Mouse (Mus musculus): Measurements from ENCODE around the gene B3gnt8.
A peak's percentile ranks its signal among the peaks of the same experiment; 100 is the strongest.

Gene B3gnt8

GRCm38 (mm10) chr7:25666381-25666780, 39.9 kb downstream of the B3gnt8 start:
- DNase-seq: no peak

GRCm38 (mm10) chr7:25669158-25669557, 42.7 kb downstream of the B3gnt8 start:
- DNase-seq: no peak

DNA sequence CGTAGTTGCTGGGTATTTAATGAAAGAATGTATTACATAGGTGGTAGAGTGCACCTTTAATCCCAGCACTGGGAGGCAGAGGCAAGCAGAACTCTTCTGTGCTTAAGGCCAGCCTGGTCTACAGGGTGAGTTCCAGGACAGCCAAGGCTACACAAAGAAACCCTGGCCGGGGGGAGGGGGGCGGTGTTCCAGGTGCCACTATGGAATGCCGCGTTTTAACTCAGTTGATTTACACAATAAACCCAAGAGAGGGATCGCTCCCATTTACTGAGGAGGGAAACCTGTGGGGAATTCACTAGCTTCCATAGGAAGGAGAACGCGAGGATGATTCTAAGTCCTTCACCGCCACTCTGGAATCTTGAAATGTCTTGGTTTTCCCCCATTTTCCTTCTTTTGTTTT, 43.2 kb downstream of the B3gnt8 start:
- DNase-seq: no peak

- DNase-seq: no peak
These were observed 43.6 kb downstream of the B3gnt8 start for GRCm38 (mm10) chr7:25670096-25670495.

GRCm38 (mm10) chr7:25671686-25672085, 45.2 kb downstream of the B3gnt8 start:
- no peak for DNase-seq

GRCm38 (mm10) chr7:25672442-25672841, 46.0 kb downstream of the B3gnt8 start:
- no peak for DNase-seq

GRCm38 (mm10) chr7:25674297-25674696, 47.8 kb downstream of the B3gnt8 start:
- no peak for DNase-seq

DNA sequence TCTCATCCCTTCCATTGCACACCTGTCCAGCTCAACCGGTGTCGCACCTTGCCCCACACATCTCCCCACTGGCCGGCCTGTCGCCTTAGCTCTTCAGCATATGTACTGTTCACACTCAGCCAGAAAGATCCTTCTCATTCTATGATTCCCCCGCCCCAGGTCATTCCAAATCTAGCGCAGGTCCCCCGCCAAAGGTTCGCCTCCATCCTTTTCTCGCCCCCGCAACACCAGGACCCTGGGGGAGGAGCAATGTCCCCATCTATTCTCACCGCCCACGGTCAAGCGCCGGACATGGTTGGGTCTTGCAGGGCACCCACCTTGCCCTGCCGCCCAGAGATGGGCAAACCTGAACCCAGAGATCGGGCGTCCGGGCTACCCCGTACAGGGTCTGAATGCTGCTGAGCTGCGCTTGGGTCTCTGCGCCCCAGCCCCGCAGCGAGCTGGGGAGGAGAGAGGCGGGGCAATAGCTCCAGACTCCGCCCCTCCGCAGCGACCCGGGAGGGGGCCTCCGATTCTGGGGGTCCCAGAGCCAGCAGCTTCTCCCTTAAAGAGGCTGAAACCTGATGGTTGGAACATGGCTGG, 48.4 kb downstream of the B3gnt8 start, which contains the start of gene Tmem91:
TSS of gene Tmem91 (minus strand) at position 448 of the 582 bp plus-strand sequence.
- no peak for DNase-seq

DNA sequence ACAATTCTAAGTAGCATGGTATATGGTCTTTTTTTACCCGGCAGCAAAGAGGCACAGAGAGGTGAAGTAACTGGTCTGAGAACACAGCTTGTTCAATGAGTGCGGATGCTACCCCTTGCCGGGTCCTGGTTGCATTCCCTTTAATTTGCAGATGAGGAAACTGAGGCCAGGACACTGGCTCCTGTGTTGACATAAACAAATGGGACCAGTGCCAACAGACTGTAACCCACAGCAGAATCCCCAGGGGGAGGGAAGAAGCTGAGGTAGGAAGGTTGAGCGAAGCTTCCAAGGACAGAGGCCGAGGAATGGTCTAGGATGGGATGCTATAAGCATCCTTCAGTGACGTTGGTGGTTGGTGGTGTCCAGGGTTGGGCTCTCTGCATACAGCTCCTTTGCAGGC, 49.0 kb downstream of the B3gnt8 start:
- no peak for DNase-seq

DNA sequence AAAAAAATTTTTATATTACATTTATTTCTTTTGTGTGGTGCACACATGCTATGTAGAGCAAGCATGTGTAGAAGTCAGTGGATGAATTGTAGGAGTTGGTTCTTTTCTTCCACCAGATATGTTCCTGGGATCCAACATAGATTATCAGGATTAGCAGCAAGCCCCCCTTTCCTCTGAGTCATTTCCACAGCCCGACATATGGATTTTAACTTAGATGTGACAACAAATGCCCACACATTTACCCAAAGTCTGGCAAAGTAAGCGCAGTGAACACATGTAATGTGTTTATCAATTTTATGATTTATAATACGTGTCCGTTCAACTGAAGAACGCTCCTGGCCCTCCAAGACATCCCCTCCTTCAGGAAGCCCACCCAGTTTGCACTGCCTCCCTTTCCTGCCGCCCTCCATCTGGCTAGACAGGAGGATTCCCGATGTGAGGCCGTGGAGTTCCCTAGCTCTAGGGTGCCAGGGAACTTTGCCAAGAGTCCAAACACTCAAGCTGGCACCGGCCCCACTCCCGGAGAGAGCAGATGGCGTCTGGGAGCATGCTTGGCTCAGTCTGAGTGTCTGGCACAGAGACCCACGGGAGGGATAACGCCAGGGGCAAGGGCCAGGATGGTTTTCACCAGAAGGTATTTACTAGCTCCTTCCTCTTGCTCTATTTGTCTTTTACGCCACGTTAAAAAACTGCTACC, 49.8 kb downstream of the B3gnt8 start:
- peak; percentile 90 to 93 for DNase-seq

- no peak for DNase-seq
These were observed 50.6 kb downstream of the B3gnt8 start for GRCm38 (mm10) chr7:25677013-25677412.

DNA sequence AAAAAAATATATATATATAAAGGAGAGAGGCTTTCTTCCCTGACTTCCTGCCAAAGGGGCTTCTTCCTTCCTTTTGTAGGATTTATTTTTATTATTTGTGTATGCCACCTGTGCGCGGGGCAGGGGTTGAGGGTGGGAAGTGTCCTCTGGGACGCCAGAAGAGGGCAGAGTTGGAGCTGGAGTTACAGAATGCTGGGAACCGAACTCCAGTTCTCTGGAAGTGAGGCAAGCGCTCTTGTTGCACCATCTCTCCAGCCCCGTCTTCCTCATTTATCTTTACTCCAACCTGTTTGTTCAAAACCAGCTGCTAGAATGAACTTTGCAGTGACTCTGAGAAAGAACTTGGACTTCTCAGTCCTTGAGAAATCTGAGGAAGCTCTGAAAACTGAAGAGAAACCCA, 53.5 kb downstream of the B3gnt8 start:
- no peak for DNase-seq

DNA sequence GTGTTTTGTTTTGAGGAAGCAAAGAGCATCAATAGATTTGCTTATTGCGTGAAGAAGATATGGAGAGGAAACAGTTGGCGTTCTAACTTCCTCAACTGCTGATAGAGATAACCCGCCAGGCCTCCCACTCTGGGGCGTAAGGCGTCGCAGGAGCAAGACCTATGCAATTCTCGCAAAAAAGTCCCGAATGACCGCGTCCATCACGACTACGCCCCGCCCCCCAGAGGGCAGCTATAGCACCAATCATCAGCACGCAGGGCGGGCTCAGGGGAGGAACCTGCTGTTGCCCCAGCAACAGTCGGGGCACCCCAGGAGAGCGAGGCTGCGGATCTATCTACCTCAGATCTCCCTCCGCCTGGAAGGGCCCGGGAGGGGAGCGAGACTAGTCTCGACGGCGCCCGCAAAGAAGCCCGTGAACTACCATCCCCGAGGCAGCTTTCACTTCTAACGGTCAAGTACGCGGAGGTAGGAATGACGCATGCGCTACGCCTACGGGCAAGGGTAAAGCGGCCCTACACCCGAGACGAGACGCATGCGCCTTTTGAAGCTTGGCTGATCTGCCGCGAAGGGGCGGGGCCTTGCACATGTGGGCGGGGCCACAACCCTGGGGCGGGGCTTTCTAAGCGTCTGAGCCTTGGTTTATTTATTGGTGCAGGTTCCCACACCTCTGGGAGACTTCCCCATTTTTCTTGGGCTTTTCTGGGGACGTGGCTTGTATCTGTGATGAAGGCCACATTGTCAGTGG, 54.2 kb downstream of the B3gnt8 start, which contains the start of gene B9d2:
TSS of gene B9d2 (plus strand) at position 267 of the 745 bp plus-strand sequence.
- peak; percentile 95 to 97 for DNase-seq

- DNase-seq: no peak
These were observed 55.1 kb downstream of the B3gnt8 start for GRCm38 (mm10) chr7:25681341-25682231.

GRCm38 (mm10) chr7:25683474-25684180, 57.2 kb downstream of the B3gnt8 start:
- peak in 1 of 2 experiments; percentile 27 for DNase-seq

DNA sequence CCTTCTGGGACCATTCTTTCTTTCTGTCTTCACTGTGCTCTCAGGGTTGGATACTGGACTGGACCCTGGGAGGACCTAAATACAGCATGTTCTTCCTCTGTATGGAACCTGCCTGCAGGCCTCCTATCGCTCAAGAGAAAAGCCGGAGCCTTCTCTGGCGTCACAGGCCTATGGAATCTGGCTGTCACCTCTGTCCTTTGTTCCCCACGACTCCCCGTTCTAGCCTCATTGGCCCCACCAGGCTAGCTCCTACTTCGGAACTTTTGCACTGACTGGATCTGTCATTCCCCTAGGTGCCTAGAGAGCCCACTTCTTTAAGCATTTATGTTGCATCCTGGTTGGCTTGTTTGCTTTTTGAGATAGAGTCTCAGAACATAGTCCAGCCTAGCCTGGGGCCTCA, 58.2 kb downstream of the B3gnt8 start:
- DNase-seq: no peak
